Mouse (Mus musculus): ENCODE results near the gene Gm10181. TPM values are rescaled to one million over a fixed set of nuclear protein-coding genes. Genes with fewer than 3 reads are reported as not detected.

Gene Gm10181
- total RNA-seq, 2 experiments from 2014 or later, result not detected

Other genes starting within 250 kb of the Gm10181 start
- gene Herpud2, start 62.4 kb downstream of the Gm10181 start, total RNA-seq (2021), result 10 to 100 TPM; 41.8 to 45.3 TPM
- gene Sept7, start 163.0 kb downstream of the Gm10181 start, total RNA-seq (2021), result 100 to 1,000 TPM; 102 to 108 TPM

Data from gastrocnemius, postnatal 10 days (tissue).